Mouse (Mus musculus) hindlimb bud, embryonic 11.5 days (tissue): ENCODE results near the gene Ccdc9.
"Not testable (repeated sequence)": the region's sequence is repeated elsewhere in the genome, so short reads cannot be mapped to it uniquely, and the experiment has no call there.

Experiments used
- DNase-seq: peaks from one replicate; pipeline ENCODE4 v3.0.0-alpha.2; 2012; ENCODE audit warnings: low read depth, low spot score; ENCODE audit errors: extremely low spot score

Gene Ccdc9

GRCm38 (mm10) chr7:16308555-16309317, 22.1 kb upstream of the Ccdc9 start:
- no peak for DNase-seq

GRCm38 (mm10) chr7:16308093-16308492, 21.5 kb upstream of the Ccdc9 start, which contains the start of gene Bbc3:
Gene Bbc3, plus strand, starts transcription at chr7:16308393.
- DNase-seq, result not testable (repeated sequence)

- DNase-seq, result not testable (repeated sequence)
Observed at GRCm38 (mm10) chr7:16307141-16307540, 20.5 kb upstream of the Ccdc9 start.

GRCm38 (mm10) chr7:16299419-16300035, 12.9 kb upstream of the Ccdc9 start:
- DNase-seq, result no peak

- no peak for DNase-seq
Observed at GRCm38 (mm10) chr7:16298927-16299326, 12.3 kb upstream of the Ccdc9 start.

- DNase-seq, result no peak
Observed at GRCm38 (mm10) chr7:16297616-16298015, 11.0 kb upstream of the Ccdc9 start.

GRCm38 (mm10) chr7:16296766-16297390, 10.3 kb upstream of the Ccdc9 start:
- no peak for DNase-seq

- no peak for DNase-seq
Observed at GRCm38 (mm10) chr7:16296146-16296545, 9.6 kb upstream of the Ccdc9 start.

- no peak for DNase-seq
Observed at GRCm38 (mm10) chr7:16295321-16295900, 8.8 kb upstream of the Ccdc9 start.

- peak; percentile 77 for DNase-seq
Observed at GRCm38 (mm10) chr7:16294837-16295236, 8.2 kb upstream of the Ccdc9 start.

GRCm38 (mm10) chr7:16294346-16294745, 7.8 kb upstream of the Ccdc9 start:
- no peak for DNase-seq

GRCm38 (mm10) chr7:16287791-16288190, 1.2 kb upstream of the Ccdc9 start:
- DNase-seq, result no peak

GRCm38 (mm10) chr7:16287016-16287415, 421 bp upstream of the Ccdc9 start:
- no peak for DNase-seq

GRCm38 (mm10) chr7:16285450-16286025, 1.1 kb downstream of the Ccdc9 start:
- no peak for DNase-seq

- no peak for DNase-seq
Observed at GRCm38 (mm10) chr7:16284904-16285303, 1.7 kb downstream of the Ccdc9 start.

- no peak for DNase-seq
Observed at GRCm38 (mm10) chr7:16284001-16284400, 2.6 kb downstream of the Ccdc9 start.

GRCm38 (mm10) chr7:16282334-16282733, 4.3 kb downstream of the Ccdc9 start:
- DNase-seq, result no peak

- no peak for DNase-seq
Observed at GRCm38 (mm10) chr7:16280721-16281120, 5.9 kb downstream of the Ccdc9 start.

- DNase-seq, result no peak
Observed at GRCm38 (mm10) chr7:16274922-16275890, 11.4 kb downstream of the Ccdc9 start.

GRCm38 (mm10) chr7:16273766-16274140, 12.8 kb downstream of the Ccdc9 start:
- DNase-seq, result no peak
